Mouse (Mus musculus): ENCODE measurements around the gene Sel1l. TPM values are rescaled to one million over a fixed set of nuclear protein-coding genes. Genes with fewer than 3 reads are reported as not detected.

Gene Sel1l
- total RNA-seq, 4 experiments from 2014 or later = 146 to 185 (median 161) TPM

DNA sequence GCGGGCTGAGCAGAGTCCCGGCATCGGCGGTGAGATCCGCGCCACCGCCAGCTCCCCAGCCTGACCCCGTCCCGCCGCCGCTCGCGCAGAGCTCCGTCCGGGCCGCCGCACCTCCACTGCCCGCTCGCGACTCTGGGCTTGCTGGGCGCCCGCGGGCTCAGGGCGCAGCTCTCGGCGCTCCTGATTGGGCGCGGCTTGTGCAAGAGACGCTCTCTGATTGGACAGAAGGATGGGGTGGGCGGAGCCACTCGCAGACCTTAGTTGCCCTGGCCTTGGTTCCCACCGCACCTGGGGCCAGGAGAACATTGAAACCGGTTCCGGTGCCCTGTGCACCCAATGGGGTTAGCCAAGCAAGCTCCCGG lies 70.0 kb downstream of the Sel1l start:
- peak; percentile 64 to 83 for DNase-seq (ENCODE audit: low spot score in 2 of 2)

DNA sequence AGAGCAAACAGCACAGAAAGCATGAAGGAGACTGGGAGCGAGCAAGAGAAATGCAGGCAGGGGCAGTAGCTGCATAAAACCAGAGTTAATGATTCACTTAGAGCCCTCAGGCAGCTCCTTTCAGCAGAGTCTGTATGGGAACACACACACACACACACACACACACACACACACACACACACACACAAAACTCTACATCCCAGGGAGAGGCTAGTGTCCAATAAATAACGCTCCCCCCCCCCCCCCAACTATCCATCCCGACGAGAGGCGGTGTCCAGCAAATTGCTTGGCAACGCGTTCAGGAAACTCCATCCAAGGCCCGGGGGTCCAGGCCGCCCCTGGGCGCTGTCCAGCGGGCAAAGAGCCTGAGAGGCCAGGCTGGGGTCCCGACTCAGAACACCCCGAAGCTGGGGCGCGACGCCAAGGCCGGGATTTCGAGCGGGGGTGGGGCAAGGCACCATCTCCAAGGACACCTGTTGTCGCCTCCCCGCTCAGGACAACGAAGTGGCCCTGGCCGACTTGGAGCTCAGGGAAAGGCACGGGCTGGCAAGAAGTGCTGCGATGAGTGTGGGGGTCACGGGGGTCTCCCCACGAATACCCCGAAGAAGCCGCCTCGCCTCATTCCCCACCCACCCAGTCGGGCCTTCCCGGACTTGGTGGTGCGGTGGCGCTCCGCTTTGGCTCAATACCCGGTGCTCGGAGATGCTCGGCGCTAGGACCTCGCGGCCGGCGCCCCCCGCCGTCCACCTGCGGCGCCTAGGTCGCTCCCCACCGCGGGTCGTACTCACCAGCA lies 70.5 kb downstream of the Sel1l start:
- peak; percentile 43 to 58 for DNase-seq (ENCODE audit: low spot score in 2 of 2)

DNA sequence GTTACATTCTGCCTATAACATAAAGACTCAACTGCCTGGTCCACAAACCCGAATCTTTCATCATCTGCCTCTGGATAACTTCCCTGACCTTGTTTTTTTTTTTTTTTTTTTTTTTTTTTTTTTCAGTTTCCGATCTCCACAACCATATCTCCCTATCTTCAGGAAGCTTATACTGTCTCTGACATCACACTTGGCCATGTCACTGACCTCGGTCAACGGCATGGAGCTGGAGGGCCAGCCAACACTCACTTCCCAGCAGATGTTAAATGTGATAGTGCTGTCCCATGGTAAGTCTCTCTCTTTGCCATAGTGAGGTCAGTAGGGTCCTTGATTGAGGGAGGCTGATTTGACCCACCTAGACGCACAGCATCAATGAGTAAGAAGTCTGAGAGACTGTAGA lies 72.6 kb downstream of the Sel1l start:
- DNase-seq (ENCODE audit: low spot score in 2 of 2) = no peak

DNA sequence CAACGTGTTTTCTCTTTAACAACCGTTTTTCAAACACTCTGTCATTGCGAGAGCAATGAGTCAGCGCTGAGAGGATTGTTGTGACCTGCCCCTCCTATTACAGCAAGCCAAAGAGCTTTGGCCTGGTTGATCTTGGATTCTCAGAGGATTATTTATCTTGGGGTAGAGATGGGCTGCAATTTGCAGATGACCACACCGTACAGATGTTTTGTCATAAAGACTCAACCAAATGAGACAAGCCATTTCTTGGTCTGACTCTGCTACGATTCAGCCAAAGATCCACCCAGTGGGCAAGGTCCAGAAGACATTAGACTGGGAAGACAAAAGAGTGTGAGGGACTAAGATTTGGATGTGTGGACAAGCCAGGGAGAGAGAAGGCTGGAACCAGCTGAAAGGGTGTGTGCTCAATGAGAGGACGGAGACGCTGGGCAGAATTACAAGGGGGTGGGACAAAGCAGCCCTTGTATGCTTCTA lies 74.1 kb downstream of the Sel1l start:
- DNase-seq (ENCODE audit: low spot score in 2 of 2) = peak in 1 of 2 experiments; percentile 35

DNA sequence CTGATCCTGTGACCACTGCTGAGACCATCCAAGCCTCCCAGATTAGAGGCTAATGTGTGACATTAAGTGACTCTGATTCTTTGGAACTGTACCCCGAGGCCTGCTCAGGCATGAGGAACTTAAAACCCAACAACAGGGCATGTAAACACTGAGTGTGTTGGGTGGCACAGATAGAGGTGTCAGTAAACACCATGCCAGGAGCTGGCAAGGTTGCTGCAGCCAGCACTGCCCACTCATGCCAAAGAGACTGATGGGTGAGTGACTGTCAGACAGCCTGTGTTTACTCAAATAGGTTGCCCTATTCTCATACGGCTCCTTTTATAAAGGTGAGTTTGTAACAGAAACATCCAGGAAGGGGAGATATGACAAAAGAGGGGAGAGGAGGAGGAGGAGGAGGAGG lies 80.1 kb downstream of the Sel1l start:
- no peak for DNase-seq (ENCODE audit: low spot score in 2 of 2)

DNA sequence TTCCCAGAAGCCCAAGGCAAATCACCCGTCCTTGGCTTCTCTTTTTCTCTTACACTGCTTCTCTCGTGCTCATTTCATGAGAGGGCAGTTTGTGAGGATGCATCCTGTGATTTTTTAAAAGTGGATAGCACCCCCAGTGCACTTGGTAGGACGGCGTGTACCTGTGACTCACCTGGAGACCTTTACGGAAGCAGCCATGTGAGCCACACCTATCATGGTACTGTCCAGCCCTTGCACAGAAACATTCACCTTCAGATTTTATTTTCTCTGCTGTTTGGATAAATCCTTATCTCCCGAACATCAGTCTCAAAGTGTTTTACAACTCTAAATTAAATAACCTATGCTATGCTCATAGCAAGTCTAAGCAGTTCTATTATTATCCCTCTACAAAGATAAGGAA lies 80.8 kb downstream of the Sel1l start:
- DNase-seq (ENCODE audit: low spot score in 2 of 2) = no peak

DNA sequence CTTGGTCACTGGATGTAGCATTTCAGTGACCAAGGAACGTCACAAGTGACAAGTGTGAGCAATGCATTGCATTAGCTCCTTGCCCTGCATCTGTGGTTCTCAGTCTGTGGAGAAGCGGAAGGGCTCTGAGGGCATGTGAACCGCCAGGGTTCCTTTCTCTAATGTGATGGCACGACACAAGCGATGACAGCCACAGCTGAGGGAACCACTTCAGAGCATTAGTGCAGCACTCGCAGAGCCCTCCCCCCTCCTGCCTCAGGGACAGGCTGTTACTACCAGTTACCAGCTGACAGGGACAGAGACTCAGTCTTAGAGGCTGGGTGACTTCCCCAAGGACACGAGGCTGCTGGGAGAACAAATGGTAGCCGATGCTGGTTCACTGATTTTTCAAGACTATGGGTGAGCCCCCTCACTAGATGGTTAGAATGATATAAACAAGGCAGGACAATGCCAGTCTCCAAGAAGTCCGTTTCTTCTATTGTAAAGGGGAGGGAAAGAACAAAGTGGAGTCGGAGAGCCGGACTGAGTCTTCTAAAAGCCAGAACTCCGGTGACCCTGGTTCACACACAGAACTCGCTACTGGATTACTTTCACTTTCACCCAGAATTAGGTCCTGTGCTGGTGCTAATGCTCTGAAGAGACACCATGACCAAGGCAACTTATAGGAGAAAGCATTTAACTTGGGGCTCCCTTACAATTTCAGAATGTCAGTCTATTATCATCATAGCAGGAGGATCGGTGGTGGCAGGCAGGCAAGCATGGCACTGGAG lies 82.4 kb downstream of the Sel1l start:
- DNase-seq (ENCODE audit: low spot score in 2 of 2) = peak; percentile 57 to 61

DNA sequence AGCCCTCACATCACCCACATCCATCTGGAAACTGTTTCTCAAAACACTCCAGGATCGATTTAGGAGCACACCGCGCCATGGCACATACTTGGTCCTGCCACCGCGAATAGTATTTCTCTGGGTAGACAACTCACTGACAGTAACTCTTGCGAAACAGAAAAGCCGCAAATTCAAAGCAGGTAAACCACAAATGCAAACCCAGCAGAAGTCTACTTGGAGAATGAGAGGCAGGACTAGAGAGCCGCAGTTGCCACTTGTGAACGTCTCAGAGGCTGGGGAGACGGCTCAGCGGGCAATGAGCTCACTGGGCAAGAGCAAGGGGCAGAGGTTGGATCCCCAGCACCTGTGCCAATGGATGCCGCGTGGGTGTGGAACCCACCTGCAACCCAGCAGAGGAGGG lies 83.5 kb downstream of the Sel1l start:
- no peak for DNase-seq (ENCODE audit: low spot score in 2 of 2)

DNA sequence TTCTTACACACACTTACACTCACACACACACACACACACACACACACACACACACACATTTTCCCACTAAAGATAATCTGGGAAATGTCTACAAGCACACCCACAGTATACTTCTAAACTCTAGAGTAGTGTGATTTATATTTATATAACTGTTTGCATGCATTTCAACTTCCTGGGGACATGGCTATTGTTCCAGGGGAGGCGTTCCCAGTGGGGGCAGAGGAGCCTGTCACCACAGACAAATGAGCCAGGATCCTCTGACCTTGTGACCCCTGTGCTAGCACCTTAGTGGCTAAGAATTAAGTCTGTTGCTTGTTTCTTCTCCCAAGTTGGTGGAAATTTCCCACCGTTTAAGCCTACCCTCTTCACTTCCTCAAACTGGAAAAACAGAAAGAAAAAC lies 83.9 kb downstream of the Sel1l start:
- DNase-seq (ENCODE audit: low spot score in 2 of 2) = no peak

DNA sequence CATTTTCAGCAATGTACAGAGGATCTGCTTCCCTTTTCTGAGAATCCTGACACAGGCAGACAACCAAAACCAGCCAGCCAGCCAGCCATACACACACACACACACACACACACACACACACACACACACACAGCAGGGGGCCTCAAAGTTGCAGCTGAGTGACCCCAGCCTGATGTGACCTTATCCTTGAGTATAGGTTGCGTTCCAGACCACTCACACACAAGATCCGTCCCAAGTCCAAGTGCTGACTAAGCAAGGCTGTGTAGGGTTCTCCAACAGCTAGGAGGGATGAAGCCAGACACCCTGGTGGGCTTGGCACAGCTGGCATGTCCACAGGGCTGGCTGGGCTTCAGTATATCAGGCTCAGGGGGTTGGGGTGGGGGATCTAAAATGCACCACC lies 84.5 kb downstream of the Sel1l start:
- no peak for DNase-seq (ENCODE audit: low spot score in 2 of 2)

DNA sequence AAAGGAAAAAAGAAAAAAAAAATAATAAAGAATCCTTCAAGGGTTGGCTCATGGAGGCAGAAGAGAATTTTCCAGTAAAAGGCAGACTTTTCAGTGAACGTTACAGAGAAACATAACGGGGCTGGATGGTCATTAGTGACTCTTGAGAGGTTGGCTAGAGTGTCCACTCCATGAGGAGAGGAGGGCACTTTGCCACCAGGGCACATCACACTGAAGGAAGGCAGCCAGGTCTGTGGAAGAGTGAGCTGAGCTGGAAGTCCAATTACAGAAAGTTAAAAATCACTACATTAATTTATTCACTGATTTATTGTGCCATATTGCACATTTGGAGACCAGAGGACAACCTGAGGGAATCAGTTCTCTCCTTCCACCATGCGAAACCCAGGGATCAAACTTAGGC lies 89.1 kb downstream of the Sel1l start:
- DNase-seq (ENCODE audit: low spot score in 2 of 2) = no peak

DNA sequence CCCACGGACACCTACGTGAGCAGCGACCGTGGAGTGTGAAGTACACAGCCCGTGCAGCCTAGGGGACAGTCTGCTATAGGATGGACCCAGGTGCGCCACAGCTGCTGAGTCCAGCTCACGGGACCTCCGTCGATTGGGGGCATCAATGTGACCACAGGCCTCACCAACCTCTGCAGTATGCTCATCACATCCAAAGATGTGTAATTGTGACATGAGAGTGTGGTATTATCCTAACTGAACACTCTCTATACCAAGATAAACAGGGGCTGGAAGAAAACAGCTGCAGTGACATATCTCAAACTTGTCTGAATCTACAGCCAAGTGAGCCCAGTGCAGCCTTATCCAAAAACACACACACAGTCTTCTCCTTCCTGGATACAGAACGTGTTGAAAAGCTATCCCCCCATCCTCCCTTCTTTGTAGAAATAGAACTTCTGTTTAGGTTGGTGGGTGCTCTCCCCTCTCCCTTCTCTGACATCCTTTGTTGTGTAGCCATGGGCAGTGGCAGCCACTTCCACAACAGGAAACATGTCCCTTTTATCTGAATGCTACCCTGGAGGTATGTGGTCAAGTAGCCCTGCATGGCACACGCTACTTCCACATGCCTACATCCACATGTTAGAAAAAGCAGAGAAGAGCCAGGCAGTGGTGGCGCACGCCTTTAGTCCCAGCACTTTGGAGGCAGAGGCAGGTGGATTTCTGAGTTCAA lies 90.9 kb downstream of the Sel1l start:
- no peak for DNase-seq (ENCODE audit: low spot score in 2 of 2)

DNA sequence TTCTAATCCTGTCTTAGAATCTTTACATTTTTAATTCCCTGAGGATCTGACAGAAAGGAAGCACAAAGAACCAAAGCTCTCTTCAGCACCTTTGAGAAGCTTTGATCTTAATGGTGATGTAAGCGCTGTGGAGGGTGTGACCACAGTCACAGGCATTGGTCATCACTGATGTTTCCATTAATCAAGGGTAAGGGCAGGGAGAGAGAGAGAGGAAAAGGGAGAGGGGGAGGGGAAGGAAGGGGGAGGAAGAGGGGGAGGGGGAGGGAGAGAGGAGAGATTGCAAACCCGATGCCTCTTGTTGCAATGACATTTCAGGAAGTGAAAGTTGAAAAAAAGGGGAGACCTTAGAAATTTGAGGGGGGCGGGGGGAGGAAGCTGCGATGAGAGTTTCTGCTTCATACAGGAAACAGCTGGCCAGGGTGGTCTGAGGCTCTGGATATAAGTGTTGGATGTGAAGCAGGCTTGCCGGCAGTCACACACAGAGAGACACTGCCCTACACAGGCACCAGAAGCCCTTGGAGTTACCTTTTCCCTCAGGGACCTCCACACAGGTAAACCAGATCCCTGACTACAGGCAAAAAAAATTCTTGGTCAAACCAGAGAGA lies 92.3 kb downstream of the Sel1l start:
- DNase-seq (ENCODE audit: low spot score in 2 of 2) = no peak

Small RNA genes within 50 kb of the gene (microRNA-seq; reads per million reads assigned to microRNA genes)
- 0 reads per million in 2 experiments for gene Gm22015

Other genes starting within 250 kb of the Sel1l start
- gene Ston2, start 60.8 kb downstream of the Sel1l start, total RNA-seq (2022) = 10 to 100 TPM; 30.8 to 32.6 (median 32.0) TPM

Data from layer of hippocampus, adult 8-10 months (tissue).